Mouse (Mus musculus): ENCODE data around the gene Crebl2. TPM values are rescaled to one million over a fixed set of nuclear protein-coding genes. Genes with fewer than 3 reads are reported as not detected.

Gene Crebl2
- polyA plus RNA-seq, 1 experiment from 2014 or later: 2.1 TPM

GRCm38 (mm10) chr6:134822844-134823243, 7.1 kb upstream of the Crebl2 start:
- Histone ChIP-seq H3K36me3 (replicated peaks) (no peaks in the 10 kb centered on the region), H3K9me3 (replicated peaks) (no peaks in the 10 kb centered on the region), H3K4me1 (replicated peaks) (no peaks in the 10 kb centered on the region), H3K27ac (replicated peaks) (no peak overlapping the region), H3K9ac (no peak overlapping the region), H3K4me2 (no peak overlapping the region), H3K4me3 (replicated peaks) (no peak overlapping the region), H3K27me3 (no peaks in the 10 kb centered on the region; the same call in 1 of the 2 replicates)
- ATAC-seq (ENCODE audit: insufficient read depth): no peak
- 57% methylated on average over 10 of the region's 10 CpGs for WGBS (ENCODE audit: insufficient replicate concordance)

- Histone ChIP-seq H3K27ac (replicated peaks) (peak overlapping the region; percentile 98), H3K4me2 (peak overlapping the region; percentile 87), H3K4me3 (replicated peaks) (peak overlapping the region; percentile 84), H3K9ac (peak overlapping the region; percentile 89), H3K27me3 (no peaks in the 10 kb centered on the region), H3K4me1 (replicated peaks) (peaks cover 60% of the 10 kb centered on the region), H3K9me3 (replicated peaks) (no peaks in the 10 kb centered on the region), H3K36me3 (replicated peaks) (no peaks in the 10 kb centered on the region)
- WGBS (ENCODE audit: insufficient replicate concordance): under 1% methylated on average over 10 of the region's 10 CpGs
- ATAC-seq (ENCODE audit: insufficient read depth): no peak
Measured at GRCm38 (mm10) chr6:134830776-134831175, 822 bp downstream of the Crebl2 start.

- ATAC-seq (ENCODE audit: insufficient read depth): no peak
- peak overlapping the region; percentile 65 for H3K27ac ChIP-seq (replicated peaks)
- H3K9ac ChIP-seq: peak overlapping the region; percentile 30
Measured at GRCm38 (mm10) chr6:134834585-134835251, 4.8 kb downstream of the Crebl2 start.

GRCm38 (mm10) chr6:134838111-134838510, 8.2 kb downstream of the Crebl2 start:
- H3K9ac ChIP-seq: no peak overlapping the region

More at GRCm38 (mm10) chr6:134834585-134835251, 4.8 kb downstream of the Crebl2 start:
- 48% methylated on average over 9 of the region's 9 CpGs for WGBS (ENCODE audit: insufficient replicate concordance)
- H3K27me3 ChIP-seq: no peaks in the 10 kb centered on the region
- peak overlapping the region; percentile 2; the same call in 1 of the 2 replicates for H3K4me3 ChIP-seq (replicated peaks)
- peaks cover 52% of the 10 kb centered on the region for H3K4me1 ChIP-seq (replicated peaks)
- 0 out of 2 replicates have a peak, but pooled peaks cover 6% of the 10 kb centered on the region for H3K36me3 ChIP-seq (replicated peaks)
- peak overlapping the region; percentile 37 for H3K4me2 ChIP-seq
- H3K9me3 ChIP-seq (replicated peaks): no peaks in the 10 kb centered on the region

GRCm38 (mm10) chr6:134840346-134840745, 10.4 kb downstream of the Crebl2 start:
- no peak overlapping the region for H3K9ac ChIP-seq
- no peak overlapping the region for H3K4me2 ChIP-seq
- H3K27me3 ChIP-seq: no peaks in the 10 kb centered on the region
- H3K4me3 ChIP-seq (replicated peaks): no peak overlapping the region
- H3K9me3 ChIP-seq (replicated peaks): no peaks in the 10 kb centered on the region
- WGBS (ENCODE audit: insufficient replicate concordance): 51% methylated on average over 2 of the region's 2 CpGs
- H3K4me1 ChIP-seq (replicated peaks): peaks cover 11% of the 10 kb centered on the region
- 0 out of 2 replicates have a peak, but pooled peaks cover 6% of the 10 kb centered on the region for H3K36me3 ChIP-seq (replicated peaks)
- ATAC-seq (ENCODE audit: insufficient read depth): no peak
- no peak overlapping the region for H3K27ac ChIP-seq (replicated peaks)

More at GRCm38 (mm10) chr6:134838111-134838510, 8.2 kb downstream of the Crebl2 start:
- no peaks in the 10 kb centered on the region for H3K27me3 ChIP-seq
- H3K4me1 ChIP-seq (replicated peaks): peaks cover 30% of the 10 kb centered on the region
- no peak overlapping the region for H3K4me3 ChIP-seq (replicated peaks)
- no peaks in the 10 kb centered on the region for H3K9me3 ChIP-seq (replicated peaks)
- ATAC-seq (ENCODE audit: insufficient read depth): no peak
- H3K36me3 ChIP-seq (replicated peaks): 0 out of 2 replicates have a peak, but pooled peaks cover 6% of the 10 kb centered on the region
- 74% methylated on average over 4 of the region's 4 CpGs for WGBS (ENCODE audit: insufficient replicate concordance)
- no peak overlapping the region for H3K4me2 ChIP-seq
- H3K27ac ChIP-seq (replicated peaks): no peak overlapping the region

GRCm38 (mm10) chr6:134845726-134846125, 15.8 kb downstream of the Crebl2 start:
- Histone ChIP-seq H3K9me3 (replicated peaks) (no peaks in the 10 kb centered on the region), H3K4me1 (replicated peaks) (peaks cover 6% of the 10 kb centered on the region; the same call in 1 of the 2 replicates), H3K4me2 (no peak overlapping the region), H3K36me3 (replicated peaks) (peaks cover 11% of the 10 kb centered on the region; the same call in 1 of the 2 replicates), H3K9ac (no peak overlapping the region), H3K27me3 (no peaks in the 10 kb centered on the region), H3K27ac (replicated peaks) (no peak overlapping the region), H3K4me3 (replicated peaks) (no peak overlapping the region)
- ATAC-seq (ENCODE audit: insufficient read depth): no peak
- 69% methylated on average over 4 of the region's 4 CpGs for WGBS (ENCODE audit: insufficient replicate concordance)

GRCm38 (mm10) chr6:134846308-134846707, 16.4 kb downstream of the Crebl2 start:
- WGBS (ENCODE audit: insufficient replicate concordance): 79% methylated on average over 6 of the region's 6 CpGs
- H3K27ac ChIP-seq (replicated peaks): no peak overlapping the region
- H3K4me1 ChIP-seq (replicated peaks): peaks cover 6% of the 10 kb centered on the region; the same call in 1 of the 2 replicates
- H3K4me3 ChIP-seq (replicated peaks): no peak overlapping the region
- H3K36me3 ChIP-seq (replicated peaks): peaks cover 17% of the 10 kb centered on the region; the same call in 1 of the 2 replicates
- H3K27me3 ChIP-seq: no peaks in the 10 kb centered on the region
- ATAC-seq (ENCODE audit: insufficient read depth): no peak
- no peak overlapping the region for H3K4me2 ChIP-seq
- no peaks in the 10 kb centered on the region for H3K9me3 ChIP-seq (replicated peaks)
- H3K9ac ChIP-seq: no peak overlapping the region

GRCm38 (mm10) chr6:134847550-134847949, 17.6 kb downstream of the Crebl2 start:
- no peak for ATAC-seq (ENCODE audit: insufficient read depth)
- peaks cover 25% of the 10 kb centered on the region; the same call in 1 of the 2 replicates for H3K36me3 ChIP-seq (replicated peaks)
- H3K27me3 ChIP-seq: no peaks in the 10 kb centered on the region
- H3K4me2 ChIP-seq: no peak overlapping the region
- H3K9me3 ChIP-seq (replicated peaks): no peaks in the 10 kb centered on the region
- no peak overlapping the region for H3K4me3 ChIP-seq (replicated peaks)
- no peak overlapping the region for H3K9ac ChIP-seq
- WGBS (ENCODE audit: insufficient replicate concordance): 75% methylated on average over 4 of the region's 4 CpGs
- H3K27ac ChIP-seq (replicated peaks): no peak overlapping the region
- H3K4me1 ChIP-seq (replicated peaks): peaks cover 6% of the 10 kb centered on the region; the same call in 1 of the 2 replicates

GRCm38 (mm10) chr6:134848197-134848890, 18.4 kb downstream of the Crebl2 start:
- no peak for ATAC-seq (ENCODE audit: insufficient read depth)
- Histone ChIP-seq H3K4me2 (no peak overlapping the region), H3K36me3 (replicated peaks) (peaks cover 25% of the 10 kb centered on the region; the same call in 1 of the 2 replicates), H3K9ac (no peak overlapping the region), H3K4me1 (replicated peaks) (peaks cover 6% of the 10 kb centered on the region; the same call in 1 of the 2 replicates), H3K27ac (replicated peaks) (no peak overlapping the region), H3K9me3 (replicated peaks) (no peaks in the 10 kb centered on the region), H3K4me3 (replicated peaks) (no peak overlapping the region), H3K27me3 (no peaks in the 10 kb centered on the region)
- 88% methylated on average over 5 of the region's 5 CpGs for WGBS (ENCODE audit: insufficient replicate concordance)

- no peaks in the 10 kb centered on the region for H3K9me3 ChIP-seq (replicated peaks)
- H3K27ac ChIP-seq (replicated peaks): no peak overlapping the region
- no peak for ATAC-seq (ENCODE audit: insufficient read depth)
Measured at GRCm38 (mm10) chr6:134849461-134849860, 19.5 kb downstream of the Crebl2 start.

GRCm38 (mm10) chr6:134849985-134850384, 20.0 kb downstream of the Crebl2 start:
- Histone ChIP-seq H3K36me3 (replicated peaks) (peaks cover 25% of the 10 kb centered on the region; the same call in 1 of the 2 replicates), H3K4me3 (replicated peaks) (no peak overlapping the region), H3K27ac (replicated peaks) (no peak overlapping the region), H3K27me3 (no peaks in the 10 kb centered on the region), H3K9ac (no peak overlapping the region), H3K9me3 (replicated peaks) (no peaks in the 10 kb centered on the region), H3K4me1 (replicated peaks) (peaks cover 6% of the 10 kb centered on the region; the same call in 1 of the 2 replicates), H3K4me2 (no peak overlapping the region)
- 61% methylated on average over 3 of the region's 3 CpGs for WGBS (ENCODE audit: insufficient replicate concordance)
- no peak for ATAC-seq (ENCODE audit: insufficient read depth)

More at GRCm38 (mm10) chr6:134849461-134849860, 19.5 kb downstream of the Crebl2 start:
- H3K4me1 ChIP-seq (replicated peaks): peaks cover 6% of the 10 kb centered on the region; the same call in 1 of the 2 replicates
- H3K4me2 ChIP-seq: no peak overlapping the region
- peaks cover 25% of the 10 kb centered on the region; the same call in 1 of the 2 replicates for H3K36me3 ChIP-seq (replicated peaks)
- H3K9ac ChIP-seq: no peak overlapping the region
- 75% methylated on average over 2 of the region's 2 CpGs for WGBS (ENCODE audit: insufficient replicate concordance)
- no peaks in the 10 kb centered on the region for H3K27me3 ChIP-seq
- H3K4me3 ChIP-seq (replicated peaks): no peak overlapping the region

All from liver, embryonic 15.5 days (tissue).